Mouse (Mus musculus) lung, postnatal 0 days (tissue): ENCODE measurements at regions not wholly inside any gene's neighbourhood (a gene's known extent, or its start where the extent isn't known, plus 50 kb on each side); places are given as distances from the start of the nearest gene placed in this dataset.

Experiments used
- CTCF ChIP-seq: IDR thresholded peaks from 2 replicates; pipeline ENCODE4 v1.5.1; 2016; ENCODE audit warnings: antibody characterized with exemption, mild to moderate bottlenecking
- EP300 ChIP-seq: IDR thresholded peaks from 2 replicates; pipeline ENCODE4 v1.6.1; 2016; ENCODE audit warnings: antibody characterized with exemption, mild to moderate bottlenecking, control low read depth

GRCm38 (mm10) chr12:32299714-32300113 is 78.8 kb upstream of the Ccdc71l start:
- TF ChIP-seq CTCF (no peak), EP300 (no peak)
